Mouse (Mus musculus) C2C12 (cell line): ENCODE data around the gene Efna3. TPM values are rescaled to one million over a fixed set of nuclear protein-coding genes. Genes with fewer than 3 reads are reported as not detected.
A peak's percentile ranks its signal among the peaks of the same experiment; 100 is the strongest.

ENCODE experiments used
- H3K27me3 ChIP-seq: one replicate; pipeline ENCODE4 v1.6.1; 2011; ENCODE audit not compliant: control insufficient read depth, insufficient read depth, insufficient read length
- H3K36me3 ChIP-seq: one replicate; pipeline ENCODE4 v1.6.1; 2011; ENCODE audit not compliant: control insufficient read depth, insufficient read depth
- H3K4me3 ChIP-seq: one replicate; pipeline ENCODE4 v1.5.1; 2011; ENCODE audit warnings: mild to moderate bottlenecking, control low read depth; ENCODE audit not compliant: poor library complexity, insufficient read depth, severe bottlenecking
- H3K79me2 ChIP-seq: one replicate; pipeline ENCODE4 v1.6.1; 2011; ENCODE audit not compliant: control insufficient read depth, insufficient read depth
- H3K79me3 ChIP-seq: one replicate; pipeline ENCODE4 v1.6.1; 2011; ENCODE audit warnings: low read depth, control low read depth
- H3ac ChIP-seq: one replicate; pipeline ENCODE3; 2011; ENCODE audit warnings: low read depth; ENCODE audit not compliant: control insufficient read depth, insufficient read length
- CEBPB ChIP-seq: IDR thresholded peaks from one replicate; pipeline ENCODE4 v1.6.1; 2011; ENCODE audit warnings: low read depth, mild to moderate bottlenecking, control low read depth, moderate library complexity
- CTCF ChIP-seq: IDR thresholded peaks from one replicate; pipeline ENCODE4 v1.5.1; 2011; ENCODE audit not compliant: control insufficient read depth, insufficient read depth, insufficient read length
- FOSL1 ChIP-seq: IDR thresholded peaks from one replicate; pipeline ENCODE4 v1.8.0; 2011; ENCODE audit warnings: mild to moderate bottlenecking, low read length; ENCODE audit not compliant: poor library complexity, insufficient read depth, severe bottlenecking
- MAX ChIP-seq: IDR thresholded peaks from one replicate; pipeline ENCODE4 v1.6.1; 2011; ENCODE audit warnings: mild to moderate bottlenecking, control low read depth
- MYOD1 ChIP-seq: IDR thresholded peaks from one replicate; pipeline ENCODE4 v1.6.1; 2011; ENCODE audit warnings: low read depth; ENCODE audit not compliant: control insufficient read depth, insufficient read length
- MYOG ChIP-seq: IDR thresholded peaks from one replicate; pipeline ENCODE4 v1.6.1; 2011; ENCODE audit not compliant: control insufficient read depth, insufficient read length; ENCODE audit errors: extremely low read depth
- USF1 ChIP-seq: IDR thresholded peaks from one replicate; pipeline ENCODE4 v1.6.1; 2011; ENCODE audit warnings: low read depth, mild to moderate bottlenecking, control low read depth, moderate library complexity
- polyA plus RNA-seq: library from polyadenylated mRNA; unstranded; fragments of >200 nt; fragmentation: generic; extraction: Trizol; gene quantifications from one replicate; pipeline ENCODE4 v1.2.1, GENCODE M21; 2012; ENCODE audit warnings: missing spikeins

Gene Efna3
- polyA plus RNA-seq, 1 experiment: 2.9 TPM

DNA sequence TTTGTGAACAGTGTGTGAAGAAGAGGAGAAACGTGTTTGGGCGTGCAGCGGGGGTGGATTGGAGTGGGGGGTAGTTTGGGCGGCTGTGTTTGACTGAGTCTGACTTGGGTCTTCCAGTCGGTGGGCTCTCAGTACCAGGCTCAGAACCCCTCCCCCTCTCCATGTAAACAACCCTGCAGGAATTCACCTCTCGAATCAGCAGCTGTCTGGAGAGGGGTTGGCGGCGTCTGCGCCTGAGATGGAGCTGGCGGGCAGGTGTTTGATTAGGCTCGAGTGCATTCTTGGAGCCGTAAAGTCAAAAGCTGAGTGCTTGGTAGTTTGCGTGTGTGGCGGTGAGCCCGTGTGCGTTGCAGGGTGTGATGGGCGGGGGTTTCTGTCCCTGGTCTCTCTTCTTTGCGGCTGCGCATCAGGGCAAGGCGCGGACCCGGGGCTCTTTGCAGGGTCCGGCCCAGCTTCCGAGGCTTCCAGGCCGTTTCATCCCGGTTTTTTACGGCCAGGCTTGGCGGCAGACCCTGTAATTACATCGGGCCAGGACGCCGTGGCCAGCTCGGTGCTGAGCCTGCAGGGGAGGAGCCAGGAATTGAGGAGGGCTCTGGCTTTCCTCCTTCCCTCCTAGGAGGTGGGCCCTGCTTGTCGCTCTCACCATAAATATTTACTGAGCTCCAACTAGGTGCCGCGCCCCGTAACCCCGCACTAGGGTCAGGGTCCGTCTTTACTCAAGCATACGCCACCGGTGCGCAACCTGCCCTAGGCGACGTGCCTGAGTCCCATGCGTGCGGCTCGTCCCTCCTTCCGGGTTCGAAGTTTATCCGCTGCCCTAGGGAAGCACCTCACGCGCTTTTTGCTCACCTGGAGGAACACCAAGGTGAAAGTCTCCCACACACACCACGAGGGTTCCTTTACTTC is 41.9 kb downstream of the Efna3 start, which contains the start of gene Efna1:
Gene Efna1 (minus strand): TSS at position 537 of the 906 bp plus-strand sequence.
- Histone ChIP-seq H3K27me3 (peaks cover 5% of the 10 kb centered on the region), H3ac (no peak within 1 kb of the TSS), H3K79me2 (peaks cover 30% of the 10 kb centered on the region), H3K79me3 (peaks cover 12% of the 10 kb centered on the region), H3K36me3 (no peaks in the 10 kb centered on the region), H3K4me3 (peak within 1 kb of the TSS; percentile 45)
- TF ChIP-seq MYOG (no peak), FOSL1 (no peak), CTCF (no peak), USF1 (no peak), MYOD1 (no peak), MAX (no peak), CEBPB (no peak)

DNA sequence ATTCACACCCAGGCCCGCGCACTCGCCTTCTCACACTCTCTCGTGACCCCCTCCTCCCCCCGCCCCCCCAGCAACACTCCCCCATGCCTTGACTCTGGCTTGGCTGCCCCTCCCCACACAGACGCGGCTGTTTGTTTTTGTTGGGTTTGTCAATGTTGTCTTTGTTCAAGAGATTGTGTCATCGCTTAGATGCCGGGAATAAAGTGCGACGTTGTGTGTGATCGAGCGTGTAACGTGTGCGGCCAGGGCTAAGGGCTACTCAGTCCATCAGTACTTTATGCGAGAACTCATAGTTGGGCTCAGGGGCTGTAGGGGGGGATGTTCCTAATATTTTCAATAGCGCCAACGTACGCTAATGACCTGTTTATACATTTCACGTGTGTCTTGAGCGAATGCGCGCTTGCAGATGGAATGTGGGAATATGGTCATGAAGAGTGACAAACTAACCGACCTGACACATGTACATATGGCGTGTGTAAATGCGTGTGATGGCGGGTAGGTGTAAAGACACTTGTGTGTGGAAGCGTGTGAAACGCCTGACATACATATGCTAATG is 42.6 kb downstream of the Efna3 start:
- H3K79me2 ChIP-seq: peaks cover 32% of the 10 kb centered on the region
- peaks cover 5% of the 10 kb centered on the region for H3K36me3 ChIP-seq
- TF ChIP-seq MAX (no peak), MYOD1 (no peak), CTCF (no peak), FOSL1 (no peak), MYOG (no peak), CEBPB (no peak), USF1 (no peak)
- H3K4me3 ChIP-seq: peak overlapping the region; percentile 45
- no peaks in the 10 kb centered on the region for H3K27me3 ChIP-seq
- peaks cover 12% of the 10 kb centered on the region for H3K79me3 ChIP-seq
- H3ac ChIP-seq: peak overlapping the region; percentile 55

DNA sequence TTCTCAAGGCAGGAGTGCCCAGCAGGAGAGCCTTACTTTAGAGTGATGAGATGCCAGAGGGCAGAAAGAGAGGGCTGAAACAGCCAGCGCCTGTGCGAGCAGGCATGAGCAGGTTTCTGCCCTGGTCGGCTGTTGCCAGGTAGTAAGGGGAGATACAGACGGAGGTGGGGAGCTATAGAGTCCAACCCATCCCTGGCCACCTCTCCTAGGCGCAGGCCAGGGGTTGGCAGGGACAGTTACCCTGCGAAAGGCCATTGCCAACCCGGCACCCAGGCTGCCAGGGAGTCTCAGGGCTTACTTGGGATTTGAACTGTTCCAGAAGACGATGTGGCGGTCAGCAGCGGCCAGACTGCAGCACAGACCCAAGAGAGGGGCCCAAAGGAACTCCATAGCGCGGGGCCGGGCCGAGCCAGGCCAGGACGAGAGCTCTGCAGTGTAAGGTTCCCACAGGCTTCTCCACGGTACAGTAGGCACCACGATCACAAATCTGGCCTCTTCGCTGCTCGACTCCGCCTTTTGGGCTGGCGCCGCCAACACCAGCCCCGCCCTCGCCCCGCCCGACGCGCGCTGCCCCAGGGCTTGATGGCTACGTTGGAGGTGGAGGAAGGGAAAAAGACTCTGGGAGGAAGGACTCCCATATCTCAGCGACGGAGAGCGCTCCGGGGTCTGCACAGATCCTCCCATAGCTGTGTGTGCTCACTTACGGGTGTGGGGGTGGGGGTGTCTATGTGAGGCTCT is 43.4 kb downstream of the Efna3 start:
- TF ChIP-seq CTCF: no peak
- no peak for TF ChIP-seq MAX
- TF ChIP-seq USF1: no peak
- no peak for TF ChIP-seq MYOG
- TF ChIP-seq CEBPB: no peak
- TF ChIP-seq MYOD1: no peak
- no peak for TF ChIP-seq FOSL1
- Histone ChIP-seq H3K79me2 (peaks cover 32% of the 10 kb centered on the region), H3K27me3 (no peaks in the 10 kb centered on the region), H3K4me3 (peak overlapping the region; percentile 45), H3K79me3 (peaks cover 12% of the 10 kb centered on the region), H3K36me3 (peaks cover 8% of the 10 kb centered on the region), H3ac (peak overlapping the region; percentile 87)

GRCm38 (mm10) chr3:89278643-89279042 is 44.1 kb downstream of the Efna3 start:
- Histone ChIP-seq H3K4me3 (peak overlapping the region; percentile 45), H3K27me3 (no peaks in the 10 kb centered on the region), H3K79me3 (peaks cover 12% of the 10 kb centered on the region), H3K79me2 (peaks cover 32% of the 10 kb centered on the region), H3ac (peak overlapping the region; percentile 87), H3K36me3 (peaks cover 8% of the 10 kb centered on the region)
- TF ChIP-seq CEBPB (no peak), FOSL1 (no peak), MAX (no peak), MYOD1 (no peak), MYOG (no peak), CTCF (no peak), USF1 (no peak)

GRCm38 (mm10) chr3:89278107-89278506 is 44.7 kb downstream of the Efna3 start:
- Histone ChIP-seq H3K79me2 (peaks cover 32% of the 10 kb centered on the region), H3K27me3 (no peaks in the 10 kb centered on the region), H3ac (peak overlapping the region; percentile 87), H3K36me3 (peaks cover 8% of the 10 kb centered on the region), H3K79me3 (peaks cover 12% of the 10 kb centered on the region), H3K4me3 (peak overlapping the region; percentile 45)
- TF ChIP-seq MYOD1 (no peak), FOSL1 (no peak)
